Mouse (Mus musculus): ENCODE measurements at regions not wholly inside any gene's neighbourhood (a gene's known extent, or its start where the extent isn't known, plus 50 kb on each side); places are given as distances from the start of the nearest gene placed in this dataset.
A peak's percentile ranks its signal among the peaks of the same experiment; 100 is the strongest.

- DNase-seq (ENCODE audit: low spot score): no peak
Observed at GRCm38 (mm10) chr13:86274926-86275622, 228.4 kb upstream of the Cox7c start.

DNA sequence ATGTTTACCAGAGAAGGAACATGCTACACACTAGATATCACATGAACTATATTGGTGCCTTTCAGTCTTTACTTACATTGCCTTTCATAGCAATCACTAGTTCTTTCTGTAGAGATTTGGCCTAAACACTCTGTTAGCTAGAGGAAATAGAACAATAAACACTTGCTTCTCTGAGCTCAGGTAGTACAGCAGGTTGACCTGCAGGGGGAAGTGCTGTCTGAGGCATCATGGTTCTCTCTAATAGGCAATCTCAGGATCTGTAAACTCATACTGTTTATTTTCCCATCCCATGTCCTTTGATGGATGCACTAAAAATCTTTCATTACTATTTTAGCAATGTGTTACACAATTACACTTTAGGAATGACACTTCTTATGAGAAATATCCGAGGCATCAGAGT lies 191.3 kb upstream of the Cox7c start:
- DNase-seq (ENCODE audit: low spot score): no peak

- DNase-seq (ENCODE audit: low spot score): peak; percentile 4
Observed at GRCm38 (mm10) chr13:86205641-86206040, 158.9 kb upstream of the Cox7c start.

- DNase-seq (ENCODE audit: low spot score): no peak
Observed at GRCm38 (mm10) chr13:86180496-86180895, 133.8 kb upstream of the Cox7c start.

DNA sequence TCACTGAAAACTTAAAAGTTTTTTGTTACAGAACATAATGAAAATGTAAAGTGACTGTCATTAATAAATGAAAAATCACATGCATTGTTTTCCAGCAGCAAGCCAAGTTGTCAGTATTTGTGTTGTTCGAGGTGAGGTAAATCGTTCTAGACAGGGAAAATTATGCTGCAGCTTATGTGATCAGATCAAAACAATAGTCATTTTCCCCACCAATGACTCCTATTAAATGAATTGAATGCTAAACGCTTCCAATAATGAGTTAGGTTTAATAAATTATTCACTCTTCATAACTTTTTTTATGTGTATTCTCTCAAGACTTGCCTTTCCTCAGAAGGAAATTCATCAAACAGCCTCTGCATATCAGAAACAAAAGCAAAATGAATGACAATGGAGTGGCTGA lies 100.6 kb upstream of the Cox7c start:
- no peak for DNase-seq (ENCODE audit: low spot score)

DNA sequence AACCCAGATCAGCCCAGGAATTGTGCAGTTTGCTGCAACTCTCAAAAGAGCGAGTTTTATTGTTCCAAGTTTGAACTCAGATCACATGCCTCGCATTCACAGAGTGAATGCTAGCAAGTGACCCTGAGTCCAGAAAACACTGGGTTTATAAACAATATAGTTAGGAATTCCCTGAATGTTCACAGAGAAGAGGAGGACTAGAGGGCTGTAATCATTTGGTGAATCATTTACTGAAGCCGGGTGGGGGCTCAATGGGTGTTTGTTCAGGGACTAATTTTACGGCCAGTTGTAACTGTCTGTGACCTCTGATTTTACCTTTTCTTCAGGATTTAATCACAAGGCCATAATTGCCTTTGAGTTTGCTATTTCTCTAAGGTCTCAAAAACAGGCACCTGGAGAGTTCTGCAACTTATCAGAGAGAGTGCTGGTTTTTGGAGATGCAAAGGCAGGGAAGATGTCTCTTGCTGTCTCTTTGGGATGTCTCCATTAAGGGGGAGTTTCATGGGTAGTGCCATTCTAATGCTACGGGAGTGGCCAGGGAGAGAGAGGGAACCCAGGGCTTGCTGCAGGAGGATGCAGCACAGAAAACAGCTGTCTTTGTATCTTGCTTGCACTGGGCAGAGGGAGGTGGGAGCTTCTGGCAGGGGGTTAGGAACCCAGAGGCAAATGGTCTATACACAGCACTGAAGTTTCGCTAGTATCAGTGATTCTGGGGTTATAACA lies 64.8 kb upstream of the Cox7c start:
- DNase-seq (ENCODE audit: low spot score): no peak

- no peak for DNase-seq (ENCODE audit: low spot score)
Observed at GRCm38 (mm10) chr13:86102212-86102611, 55.5 kb upstream of the Cox7c start.

DNA sequence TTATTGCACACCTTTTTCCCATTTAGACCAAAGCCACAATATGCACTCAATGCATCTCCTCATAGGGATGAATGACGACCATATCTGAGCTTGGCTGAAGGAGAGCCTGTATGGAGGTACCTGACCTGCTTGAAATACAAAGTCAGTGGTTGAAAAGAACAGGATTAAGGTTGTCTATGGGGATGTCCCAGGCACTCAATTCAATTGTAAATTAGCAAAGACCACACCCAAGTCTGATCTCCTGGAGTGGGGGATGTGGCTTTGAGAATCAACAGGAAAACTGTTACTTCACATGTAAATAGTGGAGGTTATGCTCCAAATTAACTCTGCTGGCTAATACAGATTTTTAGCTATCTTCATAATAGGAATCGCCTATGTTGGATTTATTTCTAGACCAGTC lies 51.1 kb upstream of the Cox7c start:
- DNase-seq (ENCODE audit: low spot score): no peak

- DNase-seq (ENCODE audit: low spot score): no peak
Observed at GRCm38 (mm10) chr13:86097291-86097690, 50.6 kb upstream of the Cox7c start.
